Mouse (Mus musculus): ENCODE results near the gene Mgat5b.

- TF ChIP-seq CTCF (IDR thresholded peaks at IDR 0.05; ENCODE audit: low read depth, low read length), result no peak
- TF ChIP-seq POLR2A (IDR thresholded peaks at IDR 0.05; ENCODE audit: borderline replicate concordance, low read depth, low read length), result no peak
Observed at GRCm38 (mm10) chr11:117030018-117030417, 111.4 kb downstream of the Mgat5b start.
